Mouse (Mus musculus) liver, adult (tissue): ENCODE measurements around the gene Arpc1a.
A peak's percentile ranks its signal among the peaks of the same experiment; 100 is the strongest.

Experiments
- GATA4 ChIP-seq: IDR thresholded peaks from 2 replicates; pipeline ENCODE4 v1.6.1; 2014; ENCODE audit warnings: mild to moderate bottlenecking, low read length; ENCODE audit not compliant: insufficient replicate concordance

The Arpc1a gene

GRCm38 (mm10) chr5:145126580-145126979, 43.0 kb downstream of the Arpc1a start:
- no peak for TF ChIP-seq GATA4

GRCm38 (mm10) chr5:145129124-145129523, 45.5 kb downstream of the Arpc1a start:
- no peak for TF ChIP-seq GATA4

- TF ChIP-seq GATA4, result no peak
These were observed 46.6 kb downstream of the Arpc1a start for GRCm38 (mm10) chr5:145130191-145130590.

GRCm38 (mm10) chr5:145130995-145131394, 47.4 kb downstream of the Arpc1a start:
- TF ChIP-seq GATA4, result no peak

GRCm38 (mm10) chr5:145138836-145139235, 55.2 kb downstream of the Arpc1a start:
- no peak for TF ChIP-seq GATA4

GRCm38 (mm10) chr5:145139571-145140519, 56.2 kb downstream of the Arpc1a start, which contains the start of the genes Pdap1 and Bud31:
Pdap1 (minus strand) TSS chr5:145140238.
Bud31 (plus strand) TSS chr5:145140362.
- peak; percentile 52; the same call in 1 of the 2 replicates for TF ChIP-seq GATA4

- no peak for TF ChIP-seq GATA4
These were observed 57.0 kb downstream of the Arpc1a start for GRCm38 (mm10) chr5:145140611-145141010.

GRCm38 (mm10) chr5:145147748-145148147, 64.1 kb downstream of the Arpc1a start:
- no peak for TF ChIP-seq GATA4

GRCm38 (mm10) chr5:145149294-145149693, 65.7 kb downstream of the Arpc1a start:
- no peak for TF ChIP-seq GATA4

- TF ChIP-seq GATA4, result no peak
These were observed 69.1 kb downstream of the Arpc1a start for GRCm38 (mm10) chr5:145152690-145153089.
